In the genomic region with DNA sequence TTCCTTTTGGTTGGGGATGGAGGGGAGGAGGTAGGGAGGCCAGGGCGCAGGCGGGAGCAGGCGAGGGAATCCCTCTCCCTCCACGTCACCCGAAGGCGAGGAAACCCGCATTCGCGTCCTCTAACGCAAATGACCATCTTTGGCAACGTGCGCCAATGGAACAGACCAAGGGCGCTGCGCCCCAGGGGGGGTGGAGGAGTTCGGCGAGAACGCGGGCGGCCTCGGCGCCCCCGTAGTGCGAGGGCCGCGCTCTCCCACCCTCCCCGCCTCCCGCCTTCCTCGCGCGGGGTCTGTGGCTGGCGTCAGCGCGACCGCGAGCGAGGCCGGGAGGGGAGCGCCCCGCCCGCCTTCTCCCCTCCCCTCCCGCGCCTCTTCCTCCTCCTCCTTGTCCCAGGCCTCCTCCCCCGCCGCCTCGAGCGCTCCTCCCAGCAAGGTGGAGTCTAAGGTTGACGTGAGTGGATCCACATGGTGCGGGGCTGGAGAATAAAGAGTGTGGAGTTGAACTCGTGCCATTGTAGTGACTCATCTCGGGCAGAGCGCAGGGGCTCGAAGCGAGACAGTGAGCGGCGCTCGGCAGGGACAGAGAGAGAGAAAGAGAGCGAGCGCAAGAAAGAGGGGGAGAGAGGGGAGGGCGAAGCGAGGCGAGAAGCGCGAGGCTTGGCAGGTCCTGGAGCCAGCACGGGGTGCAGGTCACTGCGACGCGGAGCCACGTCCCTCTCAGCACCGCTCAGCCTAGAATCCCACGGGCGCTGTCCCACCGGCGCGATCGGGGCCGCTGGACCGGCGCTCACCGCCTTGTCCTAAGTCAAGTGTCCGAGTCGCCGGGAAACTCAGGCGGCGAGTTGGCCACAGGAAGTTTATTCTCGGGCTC, we compare ENCODE assay signal across 8 mouse cellular contexts. TPM values are rescaled to one million over a fixed set of nuclear protein-coding genes. Genes with fewer than 3 reads are reported as not detected.
DNase-seq lines count a peak whose midpoint lies in the region; ATAC-seq lines count a peak whose summit lies in the region.

Gene Fosl2, plus strand, starts transcription at position 466 of the 871 bp plus-strand sequence.

- H3K9me3 ChIP-seq in hindbrain, embryonic 15.5 days, result no peaks in the 10 kb centered on the region

- H3K4me2 ChIP-seq in hindbrain, embryonic 15.5 days, result peak within 1 kb of the TSS; percentile 81

- peaks cover 31% of the 10 kb centered on the region for H3K4me1 ChIP-seq in hindbrain, embryonic 15.5 days (replicated peaks)

- peaks cover 36% of the 10 kb centered on the region for H3K27me3 ChIP-seq in hindbrain, embryonic 15.5 days

- H3K4me3 ChIP-seq in hindbrain, embryonic 15.5 days, result peak within 1 kb of the TSS; percentile 56

- DNase-seq in T-cell, adult 2 months (ENCODE audit: low spot score), result peak; percentile 96
- peak; percentile 94 to 96 for DNase-seq in cerebellum, postnatal 25 days
- peak; percentile 98 for DNase-seq in gastrocnemius, adult 18-20 months (ENCODE audit: low spot score)
- peak; percentile 90 for DNase-seq in left cerebral cortex, adult 11 months (ENCODE audit: low spot score)
- peak; percentile 98 for DNase-seq in lung, postnatal 36 days
- peak; percentile 88 for DNase-seq in retina, postnatal 1 day
- DNase-seq in thymus, postnatal 4 days, result peak; percentile 78

- no peaks in the 10 kb centered on the region for H3K36me3 ChIP-seq in hindbrain, embryonic 15.5 days

- peak within 1 kb of the TSS; percentile 82 for H3K27ac ChIP-seq in hindbrain, embryonic 15.5 days (replicated peaks)

- WGBS in hindbrain, embryonic 15.5 days, result under 1% methylated on average over 76 of the region's 85 CpGs

- peak; percentile 90 for ATAC-seq in hindbrain, embryonic 15.5 days (ENCODE audit: low FRiP score, low read depth)

- H3K9ac ChIP-seq in hindbrain, embryonic 15.5 days, result peak within 1 kb of the TSS; percentile 53

RNA-seq across cellular contexts. Expression of gene Fosl2, which starts in this region (rescaled TPM):
- 10 to 100 TPM; 15.9 to 16.3 TPM for total RNA-seq in gastrocnemius, adult 18-20 months (2021)
- polyA plus RNA-seq in hindbrain, embryonic 15.5 days (2015; fragmentation: Nextera tagmentation; extraction: Ambion mirVana), result 0.55 and 0.61 TPM in 2 replicates

Comparison
In these comparisons a context has a peak if more than half of its experiments do, and no peak if none do; other contexts are left out.
1. Peak in every context shown above with its lines: DNase-seq, ATAC-seq, H3K4me3 ChIP-seq and H3K27ac ChIP-seq.
2. Peak in ATAC-seq, H3K4me3 ChIP-seq, H3K27ac ChIP-seq, H3K9ac ChIP-seq and H3K4me2 ChIP-seq in hindbrain, embryonic 15.5 days; RNA of the gene not detected or under 1 TPM.